Mouse (Mus musculus): ENCODE data around the gene Dnah10. TPM values are rescaled to one million over a fixed set of nuclear protein-coding genes. Genes with fewer than 3 reads are reported as not detected.

The Dnah10 gene
- total and polyA plus RNA-seq, 3 experiments: 0.03 to 0.30 (median 0.08) TPM

DNA sequence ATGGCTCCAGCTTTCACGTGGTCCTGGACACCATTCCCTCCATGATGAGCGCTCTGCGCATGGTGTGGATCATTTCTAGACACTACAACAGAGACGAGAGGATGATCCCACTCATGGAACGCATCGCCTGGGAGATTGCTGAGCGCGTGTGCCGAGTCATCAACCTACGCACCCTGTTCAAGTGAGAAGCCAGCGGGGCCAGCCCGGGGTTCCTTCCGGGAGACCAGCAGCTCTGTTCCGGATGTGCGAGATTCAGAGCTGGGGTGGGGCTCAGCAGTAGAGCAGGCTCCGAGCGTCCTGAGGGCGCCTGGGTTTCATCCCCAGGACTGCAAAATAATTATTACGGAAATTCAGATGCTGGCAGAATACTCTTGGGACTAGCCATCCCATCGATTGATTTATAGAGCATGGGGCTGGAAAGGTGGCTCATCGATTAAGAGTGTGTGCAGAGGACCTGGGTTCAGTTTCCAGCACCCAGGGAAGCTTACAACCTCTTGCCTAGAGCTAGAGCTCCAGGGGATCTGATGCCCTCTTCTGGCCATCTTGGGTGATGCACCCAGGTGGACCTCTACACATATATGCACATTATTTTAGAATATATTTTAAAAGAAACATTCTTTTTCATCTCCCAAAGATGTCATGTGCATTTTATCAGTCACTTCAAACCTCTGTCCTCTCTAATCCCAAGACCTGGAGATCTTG, 17.2 kb downstream of the Dnah10 start:
- dilution Hi-C loops (cut with MboI; ENCODE audit: extremely low pct_ligation_motif_present, extremely low pct_unique_long_range_greater_than_20kb, low sequenced_read_pairs) (no loop called here), in situ Hi-C loops (cut with MboI; ENCODE audit: low pct_ligation_motif_present, low pct_unique_long_range_greater_than_20kb, low sequenced_read_pairs) (no loop called here)
- TF ChIP-seq TBP (conservative IDR thresholded peaks at IDR 0.05; ENCODE audit: low read depth, low read length): no peak
- no peak for TF ChIP-seq NELFE (IDR thresholded peaks at IDR 0.05; ENCODE audit: low read depth, low read length)
- no peak for TF ChIP-seq BHLHE40 (IDR thresholded peaks at IDR 0.05; ENCODE audit: low read depth, low read length)
- no peak for TF ChIP-seq KAT2A (IDR thresholded peaks at IDR 0.05; ENCODE audit: insufficient replicate concordance, low read length)
- TF ChIP-seq UBTF (IDR thresholded peaks at IDR 0.05; ENCODE audit: low read depth, low read length): no peak
- no peak for TF ChIP-seq EP300 (IDR thresholded peaks at IDR 0.05; ENCODE audit: low read length)
- TF ChIP-seq CHD1 (IDR thresholded peaks at IDR 0.05; ENCODE audit: low read depth, low read length): no peak
- TF ChIP-seq MXI1 (IDR thresholded peaks at IDR 0.05; ENCODE audit: low read depth, low read length): no peak
- TF ChIP-seq ELF1 (IDR thresholded peaks at IDR 0.05; ENCODE audit: low read depth, low read length): no peak
- no peak for TF ChIP-seq ZMIZ1 (IDR thresholded peaks at IDR 0.05; ENCODE audit: low read depth, low read length)
- no peak for TF ChIP-seq HCFC1 (IDR thresholded peaks at IDR 0.05; ENCODE audit: low read depth, low read length)
- TF ChIP-seq MAX (IDR thresholded peaks at IDR 0.05; ENCODE audit: low read length): no peak
- TF ChIP-seq TCF12 (IDR thresholded peaks at IDR 0.05; ENCODE audit: low read depth, low read length): no peak
- TF ChIP-seq PAX5 (IDR thresholded peaks at IDR 0.05; ENCODE audit: low read length): no peak
- no peak for TF ChIP-seq JUND (conservative IDR thresholded peaks at IDR 0.05; ENCODE audit: low read depth, low read length)
- no peak for TF ChIP-seq GABPA (IDR thresholded peaks at IDR 0.05; ENCODE audit: insufficient replicate concordance, low read depth, low read length)
- TF ChIP-seq POLR2A (IDR thresholded peaks at IDR 0.05; ENCODE audit: low read depth, low read length): no peak
- Histone ChIP-seq H3K4me3 (replicated peaks in 1 of 3; ENCODE audit: low read depth in 2 of 3, low read length in 2 of 3, poor library complexity in 1 of 3) (no peak overlapping the region), H3K4me1 (ENCODE audit: control insufficient read depth in 1 of 2, insufficient read depth in 2 of 2) (peaks cover 0 to 6% of the 10 kb centered on the region in 2 experiments; a peak in 2 of 4 replicates), H3K27me3 (replicated peaks) (no peaks in the 10 kb centered on the region), H3K27ac (ENCODE audit: insufficient read depth, low read depth) (no peak overlapping the region), H3K9ac (ENCODE audit: insufficient read depth, low read depth) (no peak overlapping the region), H3K4me2 (ENCODE audit: insufficient read depth, low read depth, poor library complexity, severe bottlenecking) (no peak overlapping the region), H3K79me2 (replicated peaks; ENCODE audit: control insufficient read depth, extremely low read depth, insufficient read depth, poor library complexity, severe bottlenecking) (no peaks in the 10 kb centered on the region), H3K9me3 (replicated peaks; ENCODE audit: low read length) (peaks cover 9% of the 10 kb centered on the region), H3K36me3 (replicated peaks in 1 of 2; ENCODE audit: control insufficient read depth in 1 of 2, insufficient read depth in 1 of 2, low read length in 1 of 2) (no peaks in the 10 kb centered on the region)
- DNase-seq (ENCODE audit: extremely low read depth): no peak

- Histone ChIP-seq H3K27ac (ENCODE audit: insufficient read depth, low read depth) (no peak overlapping the region), H3K4me1 (ENCODE audit: control insufficient read depth in 1 of 2, insufficient read depth in 2 of 2) (peaks cover 0 to 6% of the 10 kb centered on the region in 2 experiments; a peak in 2 of 4 replicates), H3K4me2 (ENCODE audit: insufficient read depth, low read depth, poor library complexity, severe bottlenecking) (no peak overlapping the region), H3K27me3 (replicated peaks) (no peaks in the 10 kb centered on the region), H3K4me3 (replicated peaks in 1 of 3; ENCODE audit: low read depth in 2 of 3, low read length in 2 of 3, poor library complexity in 1 of 3) (no peak overlapping the region), H3K9ac (ENCODE audit: insufficient read depth, low read depth) (no peak overlapping the region), H3K9me3 (replicated peaks; ENCODE audit: low read length) (peaks cover 9% of the 10 kb centered on the region), H3K36me3 (replicated peaks in 1 of 2; ENCODE audit: control insufficient read depth in 1 of 2, insufficient read depth in 1 of 2, low read length in 1 of 2) (no peaks in the 10 kb centered on the region), H3K79me2 (replicated peaks; ENCODE audit: control insufficient read depth, extremely low read depth, insufficient read depth, poor library complexity, severe bottlenecking) (no peaks in the 10 kb centered on the region)
- TF ChIP-seq MYC (IDR thresholded peaks at IDR 0.05; ENCODE audit: low read depth, low read length) (no peak), PAX5 (IDR thresholded peaks at IDR 0.05; ENCODE audit: low read length) (no peak), MAFK (IDR thresholded peaks at IDR 0.05; ENCODE audit: insufficient replicate concordance, low read length) (no peak), MEF2A (IDR thresholded peaks at IDR 0.05; ENCODE audit: borderline replicate concordance, low read depth, low read length) (no peak), UBTF (IDR thresholded peaks at IDR 0.05; ENCODE audit: low read depth, low read length) (no peak), RAD21 (IDR thresholded peaks at IDR 0.05; ENCODE audit: low read depth, low read length) (no peak), JUND (conservative IDR thresholded peaks at IDR 0.05; ENCODE audit: low read depth, low read length) (no peak), NRF1 (IDR thresholded peaks at IDR 0.05; ENCODE audit: low read depth, low read length) (no peak), USF1 (IDR thresholded peaks at IDR 0.05; ENCODE audit: low read depth, low read length) (no peak), KAT2A (IDR thresholded peaks at IDR 0.05; ENCODE audit: insufficient replicate concordance, low read length) (no peak)
- dilution Hi-C loops (cut with MboI; ENCODE audit: extremely low pct_ligation_motif_present, extremely low pct_unique_long_range_greater_than_20kb, low sequenced_read_pairs): no loop called here
- no peak for DNase-seq (ENCODE audit: extremely low read depth)
- in situ Hi-C loops (cut with MboI; ENCODE audit: low pct_ligation_motif_present, low pct_unique_long_range_greater_than_20kb, low sequenced_read_pairs): no loop called here
Observed at GRCm38 (mm10) chr5:124743841-124744240, 19.0 kb downstream of the Dnah10 start.
